Mouse (Mus musculus): ENCODE data around the gene Ubtf. TPM values are rescaled to one million over a fixed set of nuclear protein-coding genes. Genes with fewer than 3 reads are reported as not detected.
A peak's percentile ranks its signal among the peaks of the same experiment; 100 is the strongest.
"Not testable (repeated sequence)": the region's sequence is repeated elsewhere in the genome, so short reads cannot be mapped to it uniquely, and the experiment has no call there.

Gene Ubtf
- polyA plus RNA-seq (2016; fragmentation: Nextera tagmentation; extraction: Ambion mirVana) = 98.7 and 101 TPM in 2 replicates

DNA sequence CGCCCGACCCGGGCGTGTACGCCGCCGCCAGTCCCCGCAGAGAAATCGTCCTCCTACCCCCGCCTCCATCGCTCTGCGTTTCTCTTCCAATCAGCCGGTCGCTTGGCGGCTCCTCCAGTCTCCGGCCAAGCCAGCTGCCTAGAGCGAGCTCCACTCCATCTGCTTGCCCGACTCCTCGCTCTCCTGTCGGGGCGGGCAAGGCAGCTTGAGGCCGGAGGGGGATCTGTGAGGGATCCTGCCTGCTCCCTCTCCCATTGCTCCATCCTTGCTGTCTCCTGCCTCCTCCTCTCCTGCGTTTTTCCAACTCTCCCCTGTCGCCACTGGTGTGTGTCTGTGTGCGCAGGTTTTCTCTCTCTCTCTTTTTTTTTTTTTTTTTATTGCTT, at the start of gene Ubtf:
Gene Ubtf (minus strand): TSS at position 333 of the 383 bp plus-strand sequence.
- Histone ChIP-seq H3K4me3 (peak within 1 kb of the TSS; percentile 100), H3K9ac (peak within 1 kb of the TSS; percentile 100), H3K27ac (peak within 1 kb of the TSS; percentile 99), H3K4me2 (replicated peaks) (peak within 1 kb of the TSS; percentile 72), H3K36me3 (peaks cover 3% of the 10 kb centered on the region), H3K9me3 (no peaks in the 10 kb centered on the region), H3K27me3 (replicated peaks) (no peaks in the 10 kb centered on the region), H3K4me1 (peaks cover 24% of the 10 kb centered on the region)
- no peak for ATAC-seq (ENCODE audit: low FRiP score, low read depth)
- WGBS = under 1% methylated on average over 25 of the region's 25 CpGs

DNA sequence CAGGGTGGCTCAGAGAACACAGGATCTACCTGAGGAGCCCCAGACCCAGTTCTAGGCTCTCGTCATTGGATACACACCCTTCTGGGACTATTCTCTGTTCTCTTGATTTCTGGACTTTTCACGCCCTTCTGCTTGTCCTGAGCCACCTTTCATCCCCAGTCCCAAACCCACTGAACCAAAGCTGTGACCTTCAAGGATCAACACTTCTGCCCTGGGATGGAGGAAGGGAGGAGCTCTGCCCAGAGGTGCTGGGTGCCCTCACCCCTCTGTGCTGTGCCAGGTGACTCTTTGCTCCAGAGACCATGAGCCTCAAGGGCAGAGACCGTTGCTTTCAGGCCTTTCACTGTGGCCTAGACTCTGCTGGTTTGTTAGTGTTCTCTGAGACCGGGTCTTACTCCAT, 49.7 kb upstream of the Ubtf start:
- Histone ChIP-seq H3K4me3 (no peak overlapping the region), H3K9me3 (no peaks in the 10 kb centered on the region), H3K4me2 (replicated peaks) (no peak overlapping the region), H3K36me3 (no peaks in the 10 kb centered on the region), H3K27me3 (replicated peaks) (no peaks in the 10 kb centered on the region; the same call in 1 of the 2 replicates), H3K9ac (no peak overlapping the region), H3K27ac (no peak overlapping the region), H3K4me1 (no peaks in the 10 kb centered on the region)
- no peak for ATAC-seq (ENCODE audit: low FRiP score, low read depth)
- 75% methylated on average over 4 of the region's 4 CpGs for WGBS

DNA sequence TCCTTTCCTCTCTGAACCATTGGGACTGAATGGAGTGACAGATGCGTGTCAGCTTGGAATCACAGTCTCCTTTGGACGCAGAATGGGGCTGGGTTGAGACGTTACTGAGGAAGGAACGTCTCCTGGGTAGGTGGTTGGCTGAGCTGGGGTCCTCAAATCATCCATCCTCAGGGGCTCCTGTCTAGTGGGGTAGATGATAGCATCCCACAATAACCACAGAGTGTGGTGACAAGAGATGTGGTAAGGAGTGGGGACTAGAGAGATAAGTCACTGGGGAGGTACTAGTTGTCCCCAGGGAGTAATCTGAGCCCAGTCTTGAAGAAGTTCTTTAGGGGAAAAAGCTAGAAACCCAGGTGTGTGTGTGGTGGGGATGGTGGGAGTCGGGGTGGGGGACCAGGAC, 48.8 kb upstream of the Ubtf start:
- no peak overlapping the region for H3K4me3 ChIP-seq
- no peak overlapping the region for H3K4me2 ChIP-seq (replicated peaks)
- H3K9ac ChIP-seq = no peak overlapping the region
- H3K9me3 ChIP-seq = no peaks in the 10 kb centered on the region
- H3K27me3 ChIP-seq (replicated peaks) = no peaks in the 10 kb centered on the region; the same call in 1 of the 2 replicates
- H3K36me3 ChIP-seq = no peaks in the 10 kb centered on the region
- no peak overlapping the region for H3K27ac ChIP-seq
- 74% methylated on average over 5 of the region's 5 CpGs for WGBS
- H3K4me1 ChIP-seq = 0 out of 2 replicates have a peak, but pooled peaks cover 4% of the 10 kb centered on the region
- no peak for ATAC-seq (ENCODE audit: low FRiP score, low read depth)

DNA sequence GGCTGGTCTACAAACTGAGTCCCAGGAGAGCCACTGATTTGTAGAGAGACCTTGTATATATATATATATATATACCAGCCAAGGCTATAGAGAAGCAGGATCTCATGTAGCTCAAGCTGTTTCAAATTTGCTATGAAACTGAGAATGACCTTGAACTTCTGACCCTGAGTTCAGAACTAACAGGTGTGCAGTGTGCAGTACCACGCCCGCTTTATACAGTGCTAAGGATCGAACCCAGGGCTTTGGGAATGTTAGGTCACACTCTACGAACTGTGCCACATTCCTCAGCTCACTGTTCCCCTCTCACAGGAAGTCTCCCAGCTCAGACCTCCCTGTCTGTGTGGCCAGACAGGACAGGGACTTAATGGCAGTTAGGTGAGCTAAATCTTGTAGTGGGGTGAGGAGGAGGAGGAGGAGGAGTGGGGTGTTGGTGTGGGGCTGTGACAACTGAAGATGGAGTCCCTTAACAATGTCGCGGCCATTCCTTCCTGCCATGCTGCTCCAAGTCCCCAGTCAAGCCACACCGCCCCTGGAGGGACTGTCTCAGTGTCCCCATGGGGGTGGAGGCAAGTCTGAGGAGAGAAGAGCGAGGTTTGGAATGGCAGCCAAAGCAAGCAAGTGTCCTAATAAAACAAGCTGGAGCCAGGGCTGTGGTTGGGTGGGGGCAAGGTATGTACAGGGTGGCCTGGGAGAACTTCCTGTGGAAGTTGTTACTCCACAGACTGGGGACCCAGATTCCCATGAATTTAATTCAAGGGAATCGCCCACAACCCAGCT, 48.1 kb upstream of the Ubtf start:
- Histone ChIP-seq H3K27me3 (replicated peaks) (no peaks in the 10 kb centered on the region), H3K27ac (no peak overlapping the region), H3K9ac (no peak overlapping the region), H3K9me3 (no peaks in the 10 kb centered on the region), H3K4me1 (0 out of 2 replicates have a peak, but pooled peaks cover 4% of the 10 kb centered on the region), H3K4me3 (no peak overlapping the region), H3K36me3 (no peaks in the 10 kb centered on the region), H3K4me2 (replicated peaks) (no peak overlapping the region)
- ATAC-seq (ENCODE audit: low FRiP score, low read depth) = no peak
- 83% methylated on average over 9 of the region's 9 CpGs for WGBS

- H3K4me2 ChIP-seq (replicated peaks); H3K27ac ChIP-seq; H3K36me3 ChIP-seq; H3K9ac ChIP-seq; H3K27me3 ChIP-seq (replicated peaks); H3K4me1 ChIP-seq; H3K4me3 ChIP-seq; ATAC-seq (ENCODE audit: low FRiP score, low read depth); H3K9me3 ChIP-seq: not testable (repeated sequence)
- WGBS = 87% methylated on average over 8 of the region's 8 CpGs
These were observed 46.6 kb upstream of the Ubtf start, which contains the start of gene Slc4a1 for GRCm38 (mm10) chr11:102366103-102366502. TSS of gene Slc4a1 (minus strand) at chr11:102366203.

DNA sequence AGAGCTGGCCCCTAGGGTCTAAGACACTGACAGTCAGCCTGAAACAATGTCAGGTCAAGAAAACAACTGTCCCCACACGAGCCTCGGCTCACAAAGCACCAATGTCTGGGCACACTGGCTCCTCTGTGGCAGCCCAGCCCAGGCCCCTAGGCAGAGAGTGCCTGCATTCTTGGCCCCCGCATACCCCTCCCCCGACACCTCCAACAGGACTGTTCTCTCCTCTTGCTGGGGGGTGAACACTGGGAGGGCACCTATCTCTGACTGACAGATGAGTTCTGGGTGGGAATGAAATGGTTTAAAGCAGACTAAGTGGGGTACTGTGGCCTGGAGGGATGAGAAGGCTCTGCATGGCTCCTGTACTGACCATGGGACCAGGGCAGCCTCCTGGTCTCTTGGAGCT, 46.2 kb upstream of the Ubtf start:
- no peak overlapping the region for H3K9ac ChIP-seq
- no peaks in the 10 kb centered on the region for H3K27me3 ChIP-seq (replicated peaks)
- no peaks in the 10 kb centered on the region for H3K9me3 ChIP-seq

DNA sequence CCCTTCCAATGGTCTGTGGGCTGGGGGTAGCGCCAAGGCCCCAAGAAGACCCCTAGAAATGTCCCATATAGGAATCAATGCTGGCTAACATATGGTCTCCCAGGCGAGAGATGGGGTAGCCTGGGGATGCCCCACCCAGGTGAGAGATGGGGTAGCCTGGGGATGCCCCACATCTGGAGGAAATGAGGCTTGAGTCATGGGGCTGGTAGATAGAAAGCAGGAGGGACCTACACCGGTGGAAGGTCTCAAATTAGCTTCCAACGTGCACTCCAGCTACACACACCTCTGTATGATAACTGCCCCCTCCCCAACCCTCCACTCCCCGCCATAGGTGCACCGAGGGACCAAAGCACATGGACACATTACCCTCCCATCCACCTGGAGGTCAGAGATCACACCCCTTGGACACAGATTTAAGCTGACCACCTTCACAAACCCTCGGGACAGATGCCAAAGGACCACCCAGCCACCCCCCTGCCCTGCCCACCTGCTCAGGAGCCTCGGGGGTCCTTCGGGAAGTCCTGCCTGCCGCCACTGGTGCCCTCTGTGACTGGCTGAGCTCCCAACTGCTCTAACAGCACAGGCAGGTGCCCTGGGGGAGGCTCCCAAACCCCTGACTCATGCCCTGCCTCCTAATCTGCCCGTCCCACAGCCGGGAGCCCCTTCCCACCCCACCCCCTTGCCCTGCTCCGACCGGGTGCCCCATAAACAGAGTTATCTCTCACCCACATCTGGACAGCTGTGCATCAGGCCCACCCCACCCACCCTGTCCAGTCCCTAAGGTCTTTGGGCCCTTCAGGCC, 45.2 kb upstream of the Ubtf start:
- Histone ChIP-seq H3K9me3 (no peaks in the 10 kb centered on the region), H3K4me3 (no peak overlapping the region), H3K36me3 (no peaks in the 10 kb centered on the region), H3K4me2 (replicated peaks) (no peak overlapping the region), H3K27me3 (replicated peaks) (no peaks in the 10 kb centered on the region), H3K4me1 (0 out of 2 replicates have a peak, but pooled peaks cover 4% of the 10 kb centered on the region), H3K27ac (no peak overlapping the region), H3K9ac (no peak overlapping the region)
- no peak; the same call in 1 of the 2 replicates for ATAC-seq (ENCODE audit: low FRiP score, low read depth)
- WGBS = 77% methylated on average over 14 of the region's 14 CpGs

More for the DNA sequence above, 46.2 kb upstream of the Ubtf start:
- H3K4me1 ChIP-seq = 0 out of 2 replicates have a peak, but pooled peaks cover 4% of the 10 kb centered on the region
- no peaks in the 10 kb centered on the region for H3K36me3 ChIP-seq
- H3K4me3 ChIP-seq = no peak overlapping the region
- 56% methylated on average over 4 of the region's 4 CpGs for WGBS
- H3K4me2 ChIP-seq (replicated peaks) = no peak overlapping the region
- no peak for ATAC-seq (ENCODE audit: low FRiP score, low read depth)
- no peak overlapping the region for H3K27ac ChIP-seq

DNA sequence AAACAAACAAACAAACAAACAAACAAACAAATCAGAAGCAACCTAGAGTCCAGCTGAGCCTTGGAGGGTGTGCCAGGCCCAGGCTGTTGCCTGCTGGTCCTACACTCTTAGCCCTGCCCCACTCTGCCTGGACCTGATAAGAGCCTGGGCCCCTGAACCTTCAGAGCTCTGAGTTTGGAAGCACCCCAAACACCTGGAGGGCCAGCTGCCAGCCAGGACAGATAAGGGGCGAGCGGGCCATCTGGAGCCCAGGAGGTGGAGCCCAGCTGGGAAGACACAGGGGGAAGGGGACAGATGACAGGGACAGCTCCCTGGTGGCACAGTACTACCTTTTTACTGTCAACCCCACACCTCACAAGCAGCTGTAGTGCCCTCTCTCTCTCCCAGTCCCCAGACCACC, 44.1 kb upstream of the Ubtf start:
- Histone ChIP-seq H3K36me3 (no peaks in the 10 kb centered on the region), H3K4me1 (0 out of 2 replicates have a peak, but pooled peaks cover 4% of the 10 kb centered on the region), H3K4me2 (replicated peaks) (no peak overlapping the region), H3K9ac (no peak overlapping the region), H3K9me3 (no peaks in the 10 kb centered on the region), H3K27ac (no peak overlapping the region), H3K27me3 (replicated peaks) (no peaks in the 10 kb centered on the region), H3K4me3 (no peak overlapping the region)
- ATAC-seq (ENCODE audit: low FRiP score, low read depth) = no peak
- 66% methylated on average over 2 of the region's 2 CpGs for WGBS

DNA sequence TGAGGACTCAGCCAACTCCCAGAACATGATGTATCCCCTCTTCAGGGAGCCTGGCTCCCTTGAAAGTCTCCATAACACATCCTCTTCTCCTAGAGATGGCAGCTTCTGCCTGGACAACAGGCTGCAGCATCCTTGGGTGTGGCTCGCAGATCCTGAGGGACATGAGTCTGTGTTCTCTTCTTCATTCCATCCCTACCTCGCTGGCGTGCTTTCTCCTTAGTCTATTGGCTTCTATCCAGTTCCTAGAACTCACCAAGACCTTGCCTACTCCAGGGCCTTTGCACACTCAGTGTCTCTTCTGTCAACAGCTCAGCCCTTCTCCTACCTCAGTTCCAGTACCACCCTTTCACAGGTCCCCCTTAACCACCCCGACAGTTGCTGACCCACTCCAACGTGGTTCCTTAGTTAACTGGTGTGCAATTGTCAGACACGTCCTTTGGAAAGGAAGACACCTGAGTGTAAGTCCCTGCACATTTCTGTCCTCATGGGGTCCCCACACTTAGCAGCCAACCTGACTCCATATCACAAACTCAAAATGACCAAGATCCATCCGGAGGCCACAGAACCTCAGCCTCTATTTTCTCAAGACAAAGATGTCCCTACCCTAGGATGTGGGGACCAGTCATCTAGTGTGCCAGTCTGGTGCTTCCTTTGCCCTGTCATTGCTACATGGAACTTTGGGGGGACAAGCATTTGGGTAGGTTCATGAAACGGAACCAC, 42.4 kb upstream of the Ubtf start:
- no peaks in the 10 kb centered on the region for H3K36me3 ChIP-seq
- H3K4me3 ChIP-seq = no peak overlapping the region
- 0 out of 2 replicates have a peak, but pooled peaks cover 4% of the 10 kb centered on the region for H3K4me1 ChIP-seq
- WGBS = 89% methylated on average over 8 of the region's 8 CpGs
- no peak overlapping the region for H3K9ac ChIP-seq
- no peaks in the 10 kb centered on the region for H3K27me3 ChIP-seq (replicated peaks)
- no peak for ATAC-seq (ENCODE audit: low FRiP score, low read depth)
- H3K27ac ChIP-seq = no peak overlapping the region
- H3K9me3 ChIP-seq = no peaks in the 10 kb centered on the region
- H3K4me2 ChIP-seq (replicated peaks) = no peak overlapping the region

DNA sequence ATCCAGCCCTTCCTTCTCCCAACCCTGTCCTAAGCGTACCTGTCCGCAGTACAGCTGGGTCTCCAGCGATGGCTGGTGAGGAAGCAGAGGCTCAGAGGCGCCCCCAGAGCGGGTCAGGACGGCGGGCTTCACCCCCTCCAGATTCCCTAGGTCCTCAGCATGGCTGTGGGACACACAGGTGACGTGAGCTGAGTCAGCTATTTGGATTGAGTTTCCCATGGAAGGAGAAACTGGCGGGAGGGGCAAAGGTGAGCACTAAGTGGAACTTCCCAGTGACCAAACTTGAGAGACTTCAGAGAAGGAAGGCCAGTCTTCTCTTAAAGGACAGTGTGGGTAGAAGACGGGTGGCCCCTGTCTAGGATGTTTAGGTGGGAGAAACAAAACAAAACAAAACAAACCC, 38.8 kb upstream of the Ubtf start:
- no peaks in the 10 kb centered on the region for H3K27me3 ChIP-seq (replicated peaks)
- H3K4me2 ChIP-seq (replicated peaks) = no peak overlapping the region
- H3K27ac ChIP-seq = no peak overlapping the region
- no peaks in the 10 kb centered on the region for H3K36me3 ChIP-seq
- H3K4me1 ChIP-seq = no peaks in the 10 kb centered on the region
- ATAC-seq (ENCODE audit: low FRiP score, low read depth) = no peak
- 67% methylated on average over 10 of the region's 10 CpGs for WGBS
- no peak overlapping the region for H3K9ac ChIP-seq
- no peaks in the 10 kb centered on the region for H3K9me3 ChIP-seq
- H3K4me3 ChIP-seq = no peak overlapping the region

DNA sequence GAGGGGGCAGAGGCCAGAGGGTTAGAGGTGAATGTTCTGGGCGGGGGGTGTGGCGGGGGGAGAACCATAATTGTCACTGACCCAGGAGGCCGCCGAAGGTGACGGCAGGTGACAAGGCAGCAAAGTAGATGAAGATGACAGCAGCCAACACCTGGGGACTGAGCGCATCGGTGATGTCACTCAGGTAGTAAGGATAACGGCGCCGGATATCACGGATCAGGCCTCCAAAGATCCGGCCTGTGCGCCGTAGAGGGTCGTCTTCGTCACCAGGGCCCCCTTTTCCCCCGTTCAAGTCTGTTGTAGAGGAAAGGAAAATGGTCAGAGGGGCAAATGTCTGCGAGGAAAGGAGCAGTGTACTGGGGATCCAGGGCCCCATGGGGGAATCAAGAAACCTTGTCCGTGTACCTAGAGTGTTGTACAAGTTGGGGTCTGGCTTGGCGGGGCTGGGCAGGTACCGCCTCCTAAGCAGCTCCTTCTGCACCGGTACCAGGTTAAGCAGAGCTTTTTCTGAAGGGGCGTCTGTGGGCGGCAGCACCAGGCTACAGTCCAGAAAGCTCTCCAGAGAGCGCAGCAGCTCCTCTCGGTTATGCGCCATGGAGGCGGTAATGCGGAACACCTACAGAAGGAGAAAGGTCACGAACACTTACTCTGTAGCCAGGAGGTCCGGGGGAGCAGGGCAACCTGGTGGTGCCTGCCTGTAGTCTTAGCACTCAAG, 37.3 kb upstream of the Ubtf start:
- Histone ChIP-seq H3K36me3 (no peaks in the 10 kb centered on the region), H3K4me3 (no peak overlapping the region), H3K27ac (no peak overlapping the region), H3K27me3 (replicated peaks) (no peaks in the 10 kb centered on the region), H3K4me2 (replicated peaks) (no peak overlapping the region), H3K9me3 (no peaks in the 10 kb centered on the region), H3K9ac (no peak overlapping the region), H3K4me1 (no peaks in the 10 kb centered on the region)
- ATAC-seq (ENCODE audit: low FRiP score, low read depth) = no peak
- WGBS = 78% methylated on average over 31 of the region's 31 CpGs

Measured in neural tube, embryonic 12.5 days (tissue).